Mouse (Mus musculus): ENCODE results near the gene Acsl5. TPM values are rescaled to one million over a fixed set of nuclear protein-coding genes. Genes with fewer than 3 reads are reported as not detected.

Acsl5 gene
- total RNA-seq, 2 experiments from 2014 or later, result 11.8 to 12.0 TPM

DNA sequence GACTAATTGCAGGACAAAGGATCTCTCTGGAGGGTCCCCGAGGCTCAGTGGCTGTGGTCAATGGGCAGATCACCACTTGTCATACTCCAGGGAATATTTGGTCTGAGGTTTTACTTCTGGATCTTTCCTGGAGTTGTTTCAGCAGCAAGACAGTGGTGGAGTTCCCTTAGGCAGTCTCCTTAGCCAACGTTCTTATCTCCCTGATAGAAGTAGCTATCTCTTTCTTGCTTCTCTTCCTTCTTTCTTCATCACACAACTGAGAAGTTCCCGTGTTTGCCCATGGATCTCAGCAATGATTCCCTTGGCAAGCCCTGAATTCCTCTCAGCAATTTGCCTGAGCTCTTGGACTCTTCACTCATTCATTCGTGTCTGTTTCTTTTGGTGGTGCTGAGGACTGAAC is 24.4 kb downstream of the Acsl5 start:
- intact Hi-C loops (cut with DNase I), result no loop called here
- DNase-seq, result no peak

DNA sequence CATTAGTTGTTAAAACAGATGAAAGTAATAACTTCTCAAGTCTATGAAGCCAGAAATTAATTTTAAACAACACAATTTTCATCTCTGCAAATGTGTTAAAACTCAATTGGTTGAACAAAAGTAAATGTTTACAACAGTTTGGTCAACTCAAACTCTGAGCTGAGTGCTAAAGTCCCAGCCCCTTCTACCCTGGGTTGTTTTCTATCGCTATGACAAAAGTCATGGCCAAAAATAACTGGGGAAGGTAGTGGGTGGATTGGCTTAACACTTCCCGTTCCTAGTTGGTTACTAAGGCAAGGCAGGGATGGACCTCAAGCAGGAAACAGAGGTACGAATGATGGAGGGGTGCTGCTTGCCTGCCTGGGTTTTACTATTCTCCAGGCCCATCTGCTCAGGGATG is 25.0 kb downstream of the Acsl5 start:
- no peak for DNase-seq
- intact Hi-C loops (cut with DNase I), result no loop called here

DNA sequence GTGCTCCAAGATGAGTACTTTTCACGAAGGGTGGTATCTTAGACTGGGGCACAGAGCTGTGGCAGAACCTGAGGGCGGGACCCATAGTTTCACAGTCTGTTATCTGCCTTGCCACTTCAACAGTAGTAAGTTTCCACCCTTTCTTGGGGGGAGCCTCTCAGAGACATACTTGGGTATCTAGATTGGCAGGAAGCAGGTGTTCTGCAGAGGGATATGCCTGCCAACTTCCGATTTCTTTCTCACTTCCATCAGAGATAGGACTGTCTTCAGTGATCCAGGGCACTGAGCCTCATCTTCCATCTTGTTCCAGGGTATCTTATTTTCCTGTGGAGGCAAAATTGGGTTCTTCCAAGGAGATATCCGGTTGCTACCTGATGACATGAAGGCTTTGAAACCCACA is 32.4 kb downstream of the Acsl5 start:
- intact Hi-C loops (cut with DNase I), result no loop called here
- no peak for DNase-seq

DNA sequence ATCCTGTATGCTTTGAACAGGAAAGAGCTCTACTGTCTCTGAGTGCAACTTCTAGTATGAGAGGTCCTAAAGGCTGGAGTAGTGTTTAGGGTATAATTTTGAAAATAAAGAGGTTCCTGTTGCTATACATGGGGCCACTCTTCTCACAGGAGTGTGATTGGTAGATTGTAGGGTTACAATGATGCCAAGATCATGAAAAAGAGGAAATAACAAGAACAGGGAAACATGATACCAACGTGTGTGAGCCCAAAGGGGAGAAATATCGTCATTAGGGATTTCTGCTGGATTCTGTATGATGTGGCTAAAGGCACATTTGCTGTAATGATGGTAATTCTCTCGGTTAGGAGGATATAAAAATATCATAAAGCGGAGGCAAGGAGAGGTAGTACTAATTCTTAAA is 34.3 kb downstream of the Acsl5 start:
- intact Hi-C loops (cut with DNase I), result no loop called here
- no peak for DNase-seq

DNA sequence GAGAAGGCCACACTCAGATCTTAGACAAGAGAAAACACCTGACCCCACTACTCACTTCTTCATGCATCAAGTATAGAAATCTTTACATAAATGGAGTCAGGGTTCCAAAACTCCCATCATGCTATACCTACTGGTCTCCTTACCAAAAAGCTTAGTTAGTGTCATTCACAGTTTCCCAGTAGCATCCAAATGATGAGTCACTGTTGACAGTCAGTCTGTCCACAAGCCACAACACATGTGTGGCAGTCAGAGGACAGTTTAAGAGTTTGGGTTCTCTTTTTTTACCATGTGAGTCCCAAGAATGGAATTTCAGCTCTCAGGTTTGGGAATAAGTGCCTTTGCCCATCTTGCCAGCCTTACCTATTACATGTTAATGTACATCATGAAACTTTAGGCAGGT is 37.2 kb downstream of the Acsl5 start:
- DNase-seq, result no peak
- intact Hi-C loops (cut with DNase I), result no loop called here

DNA sequence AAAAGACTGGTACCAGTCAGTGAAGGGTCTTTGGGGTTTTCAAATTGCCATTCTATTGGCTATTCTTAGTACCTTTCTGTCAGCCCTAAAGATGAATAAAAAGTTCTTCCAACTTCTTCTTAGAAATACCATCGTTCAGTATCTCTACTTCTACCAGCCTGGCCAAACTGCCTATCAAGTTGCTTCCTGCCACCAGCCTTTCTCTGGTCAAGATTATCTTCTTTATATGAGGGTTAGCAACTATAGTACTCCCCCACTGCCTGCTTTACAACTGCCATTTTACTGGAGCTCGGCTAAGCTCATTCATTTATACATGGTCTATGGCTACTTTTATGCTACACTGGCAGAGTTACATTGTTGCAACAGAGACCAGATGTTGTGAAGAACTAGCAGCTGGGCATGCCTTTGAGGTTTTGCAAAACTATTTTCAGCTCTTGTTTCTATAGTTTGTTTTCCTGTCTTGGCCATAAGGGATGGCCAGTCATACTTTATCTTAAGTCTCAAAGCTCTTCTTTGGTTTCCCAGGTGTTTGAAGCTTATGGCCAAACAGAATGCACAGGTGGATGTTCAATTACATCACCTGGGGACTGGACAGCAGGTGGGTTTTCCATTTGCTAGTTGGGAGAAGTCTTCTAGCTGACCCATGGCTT is 39.0 kb downstream of the Acsl5 start:
- intact Hi-C loops (cut with DNase I), result no loop called here
- no peak for DNase-seq

DNA sequence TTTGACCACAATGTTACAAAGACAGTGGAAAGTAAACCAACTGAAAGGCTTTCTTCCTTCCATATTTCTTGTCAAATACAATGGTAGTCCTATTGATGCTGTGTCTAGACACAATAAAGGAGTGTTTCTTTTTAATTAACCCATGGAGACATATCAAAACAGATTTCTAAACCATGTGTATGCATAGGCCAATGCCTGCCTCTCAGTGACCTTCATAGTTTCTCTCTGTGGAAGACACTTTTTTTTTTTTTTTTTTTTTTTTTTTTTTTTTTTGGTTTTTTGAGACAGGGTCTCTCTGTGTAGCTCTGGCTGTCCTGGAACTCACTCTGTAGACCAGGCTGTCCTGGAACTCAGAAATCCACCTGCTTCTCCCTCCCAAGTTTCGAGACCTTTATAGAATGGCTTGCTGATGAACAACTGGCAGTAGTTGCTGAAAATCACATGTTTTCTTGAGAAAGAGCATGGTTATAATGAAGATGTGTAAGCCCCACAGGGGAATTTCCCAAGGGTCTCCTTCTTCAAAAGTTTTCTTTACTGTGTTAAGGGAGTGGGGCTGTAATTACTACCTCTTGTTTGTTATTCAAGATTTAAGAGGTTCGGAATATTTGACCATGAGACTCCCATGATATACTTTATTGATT is 40.6 kb downstream of the Acsl5 start:
- no peak for DNase-seq
- intact Hi-C loops (cut with DNase I), result no loop called here

DNA sequence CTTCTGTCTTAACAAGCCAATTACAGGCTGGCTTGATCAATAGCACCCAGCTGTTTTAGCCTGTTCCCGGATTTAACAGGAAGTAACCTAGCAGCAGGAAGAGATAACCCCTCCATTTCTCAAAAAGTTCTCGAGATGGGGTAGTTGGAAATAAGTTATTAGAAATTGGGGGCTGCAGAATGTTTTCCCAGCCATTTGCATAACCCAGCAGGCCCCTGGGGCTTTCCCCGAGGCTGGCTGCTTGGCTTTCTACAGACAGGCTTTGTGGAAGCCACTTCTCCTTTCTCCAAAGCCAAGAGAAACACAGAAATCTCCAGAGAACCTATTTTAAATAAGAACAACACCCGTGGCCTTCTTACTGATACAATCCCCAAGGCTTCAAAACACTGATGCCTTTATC is 41.4 kb downstream of the Acsl5 start:
- no peak for DNase-seq
- intact Hi-C loops (cut with DNase I), result no loop called here

DNA sequence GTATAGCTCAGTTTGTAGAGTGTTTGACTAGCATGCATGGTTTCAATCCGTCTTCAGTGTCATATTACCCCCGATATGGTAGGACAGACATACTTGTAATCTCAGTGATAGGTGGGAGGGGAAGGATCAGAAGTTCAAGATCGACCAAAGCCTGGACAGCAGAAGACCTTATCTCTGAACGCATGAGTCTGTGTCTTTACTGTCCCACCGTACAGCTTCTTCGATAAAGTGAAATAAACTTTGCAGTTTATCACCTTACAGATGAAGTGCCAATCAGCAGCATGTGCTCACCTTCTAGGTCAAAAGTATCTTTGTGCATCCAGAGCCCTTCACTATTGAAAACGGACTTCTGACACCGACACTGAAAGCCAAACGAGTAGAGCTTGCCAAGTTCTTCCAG is 43.3 kb downstream of the Acsl5 start:
- no peak for DNase-seq
- intact Hi-C loops (cut with DNase I), result no loop called here

DNA sequence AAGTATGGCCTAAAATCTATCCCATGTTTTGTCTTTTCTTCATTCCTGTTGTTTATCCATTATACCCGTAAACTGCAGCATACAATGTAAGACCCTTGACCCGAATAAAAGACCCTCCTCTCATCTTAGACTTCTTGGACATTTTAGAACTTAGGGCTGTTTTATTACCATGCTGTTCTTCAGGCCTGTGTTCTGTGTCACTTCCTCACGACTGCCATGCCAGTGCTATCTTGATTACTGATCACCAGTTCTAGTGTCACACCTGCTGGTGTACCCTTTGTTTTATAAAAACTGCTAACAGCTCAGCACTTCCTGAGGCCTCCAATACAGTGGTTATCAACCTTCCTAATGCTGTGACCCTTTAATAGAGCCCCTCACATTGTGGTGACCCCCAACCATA is 43.8 kb downstream of the Acsl5 start:
- intact Hi-C loops (cut with DNase I), result no loop called here
- no peak for DNase-seq

DNA sequence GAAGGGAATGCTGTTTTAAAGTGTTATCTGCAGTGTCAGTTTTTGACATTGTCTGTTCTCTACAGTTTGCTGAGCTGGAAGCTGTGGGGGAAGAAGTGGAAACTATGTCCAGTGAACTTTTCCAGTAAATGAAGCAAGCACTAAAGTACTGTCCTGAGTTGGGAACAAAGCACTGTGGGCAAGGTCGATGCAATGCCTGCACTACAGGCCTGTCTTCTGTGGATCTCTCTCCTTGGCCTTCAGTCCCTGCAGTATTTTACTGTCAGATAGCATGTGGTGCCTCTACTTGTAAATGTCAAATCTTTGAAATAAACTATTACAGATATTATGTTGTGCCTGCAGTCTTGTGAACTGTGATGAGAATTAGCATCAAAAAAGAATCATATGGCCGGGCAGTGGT is 44.6 kb downstream of the Acsl5 start:
- intact Hi-C loops (cut with DNase I), result no loop called here
- DNase-seq, result no peak

DNA sequence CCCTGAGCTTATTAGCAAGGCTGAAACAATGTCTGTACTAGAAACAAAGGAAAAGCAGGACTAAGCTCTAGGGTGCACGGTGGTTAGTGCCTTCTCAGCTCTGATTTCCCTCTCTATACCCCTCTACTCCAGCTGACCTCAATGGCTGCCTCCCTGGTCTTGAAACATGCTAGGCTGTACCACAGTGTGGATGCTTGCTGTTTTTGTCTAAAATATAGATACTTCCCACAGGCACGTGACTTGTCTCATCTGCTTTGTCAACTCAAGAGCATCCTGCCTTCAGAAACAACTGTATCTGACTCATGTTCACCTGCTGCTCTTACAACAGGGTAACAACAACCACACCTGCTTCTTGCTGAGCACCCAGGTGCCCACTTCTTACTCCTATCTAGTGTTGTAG is 45.8 kb downstream of the Acsl5 start:
- intact Hi-C loops (cut with DNase I), result no loop called here
- no peak for DNase-seq

DNA sequence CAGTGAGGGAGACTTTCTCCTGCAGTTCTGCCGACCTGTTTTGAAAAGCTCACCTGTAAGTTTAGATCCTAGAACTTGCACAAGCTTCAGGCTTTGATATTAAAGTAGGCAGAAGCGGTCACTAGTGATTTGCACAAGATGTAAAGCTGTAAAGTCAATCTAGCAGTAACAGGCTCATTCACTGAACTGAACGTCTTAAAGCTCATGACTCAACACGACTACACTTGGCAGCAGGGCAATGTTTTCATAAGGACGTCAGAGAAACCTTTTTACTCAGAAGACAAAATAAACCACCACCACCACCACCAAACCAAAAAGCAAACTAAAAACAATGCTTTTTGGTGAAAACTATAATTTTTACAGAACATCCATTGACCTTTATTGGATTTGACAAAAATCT is 46.2 kb downstream of the Acsl5 start:
- DNase-seq, result no peak
- intact Hi-C loops (cut with DNase I), result no loop called here

DNA sequence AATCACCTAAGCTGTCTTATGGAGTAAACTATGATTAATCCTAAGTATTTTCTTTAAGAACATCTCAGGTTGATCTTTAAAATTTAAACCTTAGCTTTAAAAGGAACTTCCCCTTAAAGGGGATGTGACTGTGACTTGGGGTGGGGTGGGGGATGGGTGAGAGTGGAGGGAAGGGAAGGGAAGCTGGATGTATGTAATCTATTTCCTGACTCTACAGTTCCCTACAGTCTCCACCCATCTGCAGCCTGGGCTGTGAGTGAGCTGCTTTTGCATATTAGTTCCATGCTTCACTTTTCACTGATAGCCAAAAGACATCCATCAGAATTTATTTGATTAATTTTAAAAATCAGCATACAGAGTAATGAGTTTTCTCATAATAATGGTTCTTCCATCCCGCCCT is 47.6 kb downstream of the Acsl5 start:
- DNase-seq, result no peak
- intact Hi-C loops (cut with DNase I), result no loop called here

DNA sequence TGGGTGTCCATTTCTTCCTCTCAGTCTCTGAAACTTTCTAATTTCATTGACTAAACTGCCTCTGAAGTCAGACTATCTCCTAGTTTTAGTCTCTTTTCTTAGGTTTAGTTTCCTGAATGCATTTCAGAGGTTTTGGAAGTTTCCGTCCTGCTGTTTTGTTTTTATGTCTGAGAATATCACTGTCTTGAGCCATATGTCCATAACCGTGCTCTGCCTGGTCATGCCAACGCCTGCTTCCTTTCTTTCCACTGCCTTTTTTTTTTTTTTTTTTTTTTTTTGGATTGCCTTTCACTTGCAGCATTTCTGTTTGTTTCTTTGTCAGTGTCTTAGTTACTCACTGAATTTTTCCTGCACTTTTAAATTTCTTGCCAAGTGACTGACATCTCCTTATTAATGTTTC is 48.8 kb downstream of the Acsl5 start:
- no peak for DNase-seq
- intact Hi-C loops (cut with DNase I), result no loop called here

DNA sequence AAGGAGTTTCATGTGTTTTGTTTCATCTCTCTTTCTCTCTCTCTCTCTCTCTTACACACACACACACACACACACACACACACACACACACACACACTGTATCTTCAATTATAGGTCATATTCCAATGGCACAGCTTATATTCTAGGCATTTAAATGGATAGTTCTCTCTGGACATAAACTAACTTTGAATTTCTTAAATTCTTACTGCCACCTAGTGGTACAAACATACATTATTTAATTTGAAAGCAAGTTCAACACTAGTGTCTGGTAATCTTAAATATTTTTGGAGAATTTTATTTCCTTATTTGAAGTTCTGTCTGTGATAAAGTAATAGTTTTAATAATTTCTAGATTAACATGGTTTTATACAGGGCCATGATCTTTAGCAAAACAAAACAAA is 53.3 kb downstream of the Acsl5 start:
- DNase-seq, result no peak
- intact Hi-C loops (cut with DNase I), result loop anchor here (1.0 kb wide), 1 partner anchor 87 kb away; no protein-coding TSS in a partner anchor

DNA sequence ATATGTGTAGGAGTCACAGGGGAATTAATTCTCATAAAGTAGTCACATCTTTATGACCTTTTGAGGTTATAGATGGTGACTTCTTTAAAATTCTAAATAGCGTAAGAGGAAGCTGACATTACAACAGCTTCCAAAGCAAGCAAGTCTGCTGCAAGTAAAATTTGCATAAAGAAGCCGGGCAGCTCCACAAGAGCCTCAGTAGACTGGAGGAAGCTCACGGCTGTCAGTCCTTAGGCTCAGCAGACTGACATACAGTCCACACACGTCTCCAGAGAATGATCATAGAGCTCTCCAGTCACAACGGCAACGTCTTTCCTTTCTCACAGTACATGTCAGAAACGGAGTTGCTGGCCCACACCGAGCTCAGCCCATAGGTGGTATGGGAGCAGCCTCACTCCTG is 60.1 kb downstream of the Acsl5 start:
- DNase-seq, result no peak
- intact Hi-C loops (cut with DNase I), result loop anchor here (10.0 kb wide), 1 partner anchor 237 kb away; no protein-coding TSS in a partner anchor

DNA sequence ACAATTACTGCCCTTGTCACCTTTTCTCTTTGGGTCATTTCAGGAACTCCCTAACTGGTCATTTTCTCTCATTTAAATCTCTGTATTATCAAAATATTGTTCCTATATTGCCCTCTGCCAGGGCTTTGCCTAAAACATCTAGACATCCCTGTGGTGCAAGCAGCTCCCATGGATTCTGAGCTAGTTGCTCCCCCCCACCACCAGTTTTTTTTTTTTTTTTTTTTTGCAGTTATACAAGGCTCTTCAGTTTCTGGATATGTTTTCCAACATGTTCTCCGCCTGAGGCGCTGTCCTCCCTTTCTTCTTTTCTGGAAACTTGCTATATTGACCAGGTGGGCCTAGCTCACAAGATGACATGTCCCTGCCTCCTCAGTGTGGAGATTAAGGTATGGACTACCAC is 61.9 kb downstream of the Acsl5 start:
- intact Hi-C loops (cut with DNase I), result loop anchor here (10.0 kb wide), 1 partner anchor 239 kb away; no protein-coding TSS in a partner anchor
- DNase-seq, result no peak

DNA sequence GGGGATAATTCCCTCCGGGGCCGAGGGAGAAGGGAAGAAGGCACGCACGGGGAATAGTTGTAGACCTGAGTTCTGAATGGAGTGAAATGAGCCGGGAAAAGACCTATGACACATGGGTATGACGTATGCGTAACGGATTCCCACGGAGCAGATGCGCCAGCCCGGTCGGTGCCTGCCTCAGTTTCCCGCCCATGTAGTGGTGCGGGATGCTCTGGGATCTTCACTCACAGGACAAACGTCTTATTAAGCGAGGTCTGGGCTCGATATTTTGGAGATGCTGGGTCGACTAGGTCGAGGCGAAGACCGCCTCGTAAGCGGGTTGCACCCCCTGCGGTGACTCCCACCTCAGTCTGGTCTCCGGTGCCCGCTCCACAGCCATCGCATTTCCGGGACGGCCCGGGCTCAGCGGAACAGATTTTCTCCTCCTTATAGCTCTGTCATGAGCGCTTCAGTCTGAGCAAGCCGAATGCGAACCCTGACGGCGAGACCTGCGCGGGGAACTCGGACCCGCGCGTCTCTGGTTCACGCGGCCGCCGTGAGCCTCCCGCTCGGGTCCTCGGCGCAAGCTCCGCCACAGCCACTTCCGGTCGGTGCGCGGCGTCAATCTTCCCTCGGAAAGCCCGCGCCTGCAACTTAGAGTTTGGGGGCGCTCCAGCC is 63.8 kb downstream of the Acsl5 start, which contains the start of gene Zdhhc6:
Gene Zdhhc6, minus strand, starts transcription at position 581 of the 657 bp plus-strand sequence.
- intact Hi-C loops (cut with DNase I), result loop anchor here (10.0 kb wide), 1 partner anchor 241 kb away; no protein-coding TSS in a partner anchor
- DNase-seq, result peak; percentile 90 to 95

DNA sequence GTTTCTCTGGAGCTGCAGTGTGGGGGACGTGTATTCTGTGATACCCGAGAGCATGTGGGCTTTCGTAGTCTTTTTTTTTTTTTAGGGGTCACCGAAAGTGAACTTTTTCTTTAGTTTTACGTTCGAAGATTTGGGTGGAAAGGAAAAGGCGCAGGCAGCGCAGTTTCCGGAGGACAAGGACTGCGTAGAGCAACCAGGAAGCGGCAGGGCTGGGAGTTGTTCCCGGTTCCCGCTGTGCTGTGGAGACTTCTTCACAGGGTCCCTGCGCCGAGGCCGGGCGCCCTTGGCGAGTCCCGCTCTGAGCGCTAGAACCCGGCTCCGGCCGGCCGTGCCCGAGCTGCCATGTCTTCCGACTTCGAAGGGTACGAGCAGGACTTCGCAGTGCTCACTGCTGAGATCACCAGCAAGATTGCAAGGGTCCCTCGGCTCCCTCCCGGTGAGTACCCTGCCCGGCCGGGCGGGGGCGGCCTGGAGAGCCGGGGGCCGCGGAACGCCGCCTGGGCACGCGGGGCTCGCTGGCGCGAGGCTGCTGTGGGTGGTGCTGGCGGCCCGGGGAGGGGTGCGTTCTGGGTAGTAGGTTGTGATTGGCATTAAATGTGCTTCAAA is 64.5 kb downstream of the Acsl5 start, which contains the start of gene Vti1a:
Gene Vti1a, plus strand, starts transcription at position 187 of the 606 bp plus-strand sequence.
- intact Hi-C loops (cut with DNase I), result loop anchor here (10.0 kb wide), 1 partner anchor 241 kb away; no protein-coding TSS in a partner anchor
- peak; percentile 88 to 92 for DNase-seq

DNA sequence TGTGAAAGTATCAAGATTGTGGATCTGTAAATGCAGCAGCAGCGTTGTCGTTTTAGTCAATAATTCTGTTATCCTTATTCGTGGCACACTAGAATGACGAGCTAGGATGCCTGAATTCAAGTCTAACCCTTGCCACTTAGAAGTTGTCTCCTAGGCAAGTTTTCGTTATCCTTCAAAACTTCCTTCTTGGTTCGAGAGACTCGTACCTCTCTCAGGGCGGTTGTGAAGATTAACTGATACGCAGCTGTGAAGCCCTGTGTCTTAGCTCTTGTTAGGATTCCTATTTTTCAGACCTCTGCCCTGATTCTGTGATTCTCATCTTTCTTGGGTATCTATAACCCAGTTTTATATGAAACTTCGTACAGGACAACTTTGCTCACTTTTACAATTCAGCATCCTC is 65.2 kb downstream of the Acsl5 start:
- intact Hi-C loops (cut with DNase I), result loop anchor here (10.0 kb wide), 1 partner anchor 242 kb away; no protein-coding TSS in a partner anchor
- no peak for DNase-seq
